ENCODE assay signal across 16 mouse cellular contexts in genomic region chr8:9795724-9796123, GRCm38 (mm10).
A peak's percentile ranks its signal among the peaks of the same experiment; 100 is the strongest.
DNase-seq lines count a peak whose midpoint lies in the region.
"Had no signal": no experiment of that assay in that cellular context is flagged by ENCODE, and none has a peak within 500 bp of the region (broad histone marks: within the 10 kb centered on the region; RNA-seq: fewer than 3 reads in every experiment).

No protein-coding gene starts in this region.

- peak; percentile 12 for DNase-seq in layer of hippocampus, adult 11-12 months (ENCODE audit: low spot score)
- no peak for DNase-seq in layer of hippocampus, adult 9-10 months (ENCODE audit: low spot score)
- DNase-seq in right cerebral cortex, adult 18-20 months: peak; percentile 51
- no peak for DNase-seq in right cerebral cortex, postnatal 14 days
- peak; percentile 44 for DNase-seq in right cerebral cortex, postnatal 25 days
- peak; percentile 40 for DNase-seq in telencephalon, adult 2 months (ENCODE audit: low read depth, low spot score)
- DNase-seq in urinary bladder, postnatal 4 days (ENCODE audit: low spot score in 2 of 2): no peak
- DNase-seq: adrenal gland, adult 8-10 months; adrenal gland, postnatal 25 days; cerebellum, adult 18-20 months; cerebellum, adult 9-10 months; cerebellum, postnatal 14 days; forebrain, postnatal 0 days; gastrocnemius, postnatal 10 days; gastrocnemius, postnatal 36 days; heart, postnatal 36 days had no signal

Comparison
In these comparisons a context has a peak if more than half of its experiments do, and no peak if none do; other contexts are left out.
1. DNase-seq: peak in layer of hippocampus, adult 11-12 months (single experiment), right cerebral cortex, adult 18-20 months (single experiment), right cerebral cortex, postnatal 25 days (single experiment) and telencephalon, adult 2 months (single experiment); none in layer of hippocampus, adult 9-10 months (single experiment), right cerebral cortex, postnatal 14 days (single experiment) and urinary bladder, postnatal 4 days (0 of 2).